Mouse (Mus musculus): ENCODE data around the gene Tpp2.
"Not testable (repeated sequence)": the region's sequence is repeated elsewhere in the genome, so short reads cannot be mapped to it uniquely, and the experiment has no call there.

DNA sequence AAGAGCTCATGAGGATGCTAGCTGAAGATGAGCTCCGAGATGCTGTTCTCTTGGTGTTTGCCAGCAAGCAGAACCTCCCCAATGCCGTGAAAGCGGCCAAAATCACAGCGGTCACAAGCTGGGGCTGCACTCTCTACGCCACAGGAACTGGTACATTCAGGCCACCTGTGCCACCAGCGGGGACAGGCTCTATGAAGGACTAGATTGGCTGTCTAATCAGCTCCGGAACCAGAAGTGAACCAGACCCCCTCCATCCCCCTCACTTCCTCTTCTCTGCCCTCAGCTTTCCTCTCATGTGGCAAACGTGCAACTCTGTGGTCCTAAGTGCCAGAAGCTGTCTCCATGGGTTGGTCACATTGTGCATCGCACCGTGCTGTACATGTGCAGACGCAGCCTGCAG lies 45.1 kb upstream of the Tpp2 start:
- TF ChIP-seq CTCF (IDR thresholded peaks at IDR 0.05; ENCODE audit: low read depth, low read length); POLR2A (IDR thresholded peaks at IDR 0.05; ENCODE audit: insufficient read depth, low read length); EP300 (IDR thresholded peaks at IDR 0.05; ENCODE audit: insufficient read depth, low read depth, low read length): not testable (repeated sequence)

All from ES-Bruce4 (cell line).